Mouse (Mus musculus) ES-Bruce4 (cell line): ENCODE measurements around the gene Abcc8. TPM values are rescaled to one million over a fixed set of nuclear protein-coding genes. Genes with fewer than 3 reads are reported as not detected.

Experiments used
- H3K27ac ChIP-seq: 2 replicates; pipeline ENCODE4 v1.5.1; 2012; ENCODE audit warnings: low read length, inconsistent platforms; ENCODE audit not compliant: insufficient read depth
- H3K27me3 ChIP-seq: 2 replicates; pipeline ENCODE4 v1.6.1; 2012; ENCODE audit warnings: mild to moderate bottlenecking, low read length, inconsistent platforms; ENCODE audit not compliant: control insufficient read depth, poor library complexity, insufficient read depth, severe bottlenecking
- H3K36me3 ChIP-seq: 2 replicates; pipeline ENCODE4 v1.6.1; 2012; ENCODE audit warnings: inconsistent platforms, mild to moderate bottlenecking, low read length, moderate library complexity; ENCODE audit not compliant: control insufficient read depth, poor library complexity, insufficient read depth, severe bottlenecking
- H3K4me1 ChIP-seq: one replicate; pipeline ENCODE4 v1.8.1; 2011; ENCODE audit warnings: low read length; ENCODE audit not compliant: control insufficient read depth, insufficient read depth
- H3K4me3 ChIP-seq: 2 replicates; pipeline ENCODE4 v1.5.1; 2011; ENCODE audit warnings: low read depth, mild to moderate bottlenecking, low read length
- H3K9ac ChIP-seq: 2 replicates; pipeline ENCODE4 v1.6.1; 2012; ENCODE audit warnings: low read depth, mild to moderate bottlenecking, inconsistent platforms; ENCODE audit not compliant: poor library complexity, severe bottlenecking
- H3K9me3 ChIP-seq: replicated peaks from 2 replicates; pipeline ENCODE4 v1.6.1; 2012; ENCODE audit warnings: mild to moderate bottlenecking, low read length, inconsistent platforms; ENCODE audit not compliant: control insufficient read depth, poor library complexity, insufficient read depth, severe bottlenecking
- CTCF ChIP-seq: IDR thresholded peaks from one replicate; pipeline ENCODE4 v1.8.1; 2011; ENCODE audit warnings: low read depth, low read length
- EP300 ChIP-seq: IDR thresholded peaks from 2 replicates; pipeline ENCODE4 v1.6.1; 2011; ENCODE audit warnings: low read depth, low read length; ENCODE audit not compliant: insufficient read depth
- POLR2A ChIP-seq: IDR thresholded peaks from one replicate; pipeline ENCODE4 v1.8.1; 2011; ENCODE audit warnings: low read length; ENCODE audit not compliant: insufficient read depth
- polyA plus RNA-seq: library from polyadenylated mRNA; stranded (reverse); fragments of >200 nt; gene quantifications from 2 replicates; pipeline ENCODE4 v1.2.4, GENCODE M21; 2011; ENCODE audit warnings: low read depth; ENCODE audit not compliant: missing spikeins, insufficient read depth, insufficient read length

Gene Abcc8
- polyA plus RNA-seq, 1 experiment, result 4.2 TPM

GRCm38 (mm10) chr7:46124460-46124859 lies 55.4 kb downstream of the Abcc8 start:
- Histone ChIP-seq H3K27me3 (no peaks in the 10 kb centered on the region), H3K9ac (no peak overlapping the region), H3K27ac (no peak overlapping the region), H3K4me3 (no peak overlapping the region), H3K9me3 (no peaks in the 10 kb centered on the region), H3K36me3 (no peaks in the 10 kb centered on the region), H3K4me1 (no peaks in the 10 kb centered on the region)
- TF ChIP-seq POLR2A (no peak), EP300 (no peak)

- H3K4me3 ChIP-seq, result no peak overlapping the region
Observed at GRCm38 (mm10) chr7:46122964-46123363, 56.9 kb downstream of the Abcc8 start.

GRCm38 (mm10) chr7:46117035-46117434 lies 62.8 kb downstream of the Abcc8 start:
- Histone ChIP-seq H3K9me3 (no peaks in the 10 kb centered on the region), H3K4me1 (no peaks in the 10 kb centered on the region), H3K4me3 (no peak overlapping the region), H3K27ac (no peak overlapping the region), H3K36me3 (no peaks in the 10 kb centered on the region), H3K9ac (no peak overlapping the region), H3K27me3 (no peaks in the 10 kb centered on the region)
- TF ChIP-seq POLR2A, result no peak
- TF ChIP-seq EP300, result no peak
- TF ChIP-seq CTCF, result no peak

More at GRCm38 (mm10) chr7:46122964-46123363, 56.9 kb downstream of the Abcc8 start:
- H3K4me1 ChIP-seq, result no peaks in the 10 kb centered on the region
- H3K9ac ChIP-seq, result no peak overlapping the region
- no peak overlapping the region for H3K27ac ChIP-seq
- TF ChIP-seq POLR2A (no peak), CTCF (no peak), EP300 (no peak)
- H3K27me3 ChIP-seq, result no peaks in the 10 kb centered on the region
- no peaks in the 10 kb centered on the region for H3K36me3 ChIP-seq
- H3K9me3 ChIP-seq, result no peaks in the 10 kb centered on the region

- Histone ChIP-seq H3K9ac (no peak overlapping the region), H3K27me3 (no peaks in the 10 kb centered on the region), H3K36me3 (no peaks in the 10 kb centered on the region), H3K27ac (no peak overlapping the region), H3K4me1 (no peaks in the 10 kb centered on the region), H3K9me3 (no peaks in the 10 kb centered on the region), H3K4me3 (no peak overlapping the region)
- TF ChIP-seq CTCF (no peak), POLR2A (no peak), EP300 (no peak)
Observed at GRCm38 (mm10) chr7:46116118-46116581, 63.7 kb downstream of the Abcc8 start.

GRCm38 (mm10) chr7:46113435-46113834 lies 66.4 kb downstream of the Abcc8 start:
- H3K27ac ChIP-seq, result no peak overlapping the region
- no peaks in the 10 kb centered on the region for H3K36me3 ChIP-seq
- no peaks in the 10 kb centered on the region for H3K27me3 ChIP-seq
- H3K9me3 ChIP-seq, result no peaks in the 10 kb centered on the region
- TF ChIP-seq POLR2A (no peak), EP300 (no peak), CTCF (no peak)
- H3K4me3 ChIP-seq, result no peak overlapping the region
- H3K4me1 ChIP-seq, result no peaks in the 10 kb centered on the region
- H3K9ac ChIP-seq, result no peak overlapping the region

- Histone ChIP-seq H3K4me1 (no peaks in the 10 kb centered on the region), H3K27me3 (no peaks in the 10 kb centered on the region), H3K9me3 (no peaks in the 10 kb centered on the region), H3K4me3 (no peak overlapping the region), H3K9ac (no peak overlapping the region), H3K36me3 (no peaks in the 10 kb centered on the region), H3K27ac (no peak overlapping the region)
- TF ChIP-seq EP300 (no peak), CTCF (no peak), POLR2A (no peak)
Observed at GRCm38 (mm10) chr7:46111938-46112337, 67.9 kb downstream of the Abcc8 start.

GRCm38 (mm10) chr7:46111212-46111817 lies 68.5 kb downstream of the Abcc8 start:
- Histone ChIP-seq H3K4me3 (no peak overlapping the region), H3K4me1 (no peaks in the 10 kb centered on the region), H3K27ac (no peak overlapping the region), H3K9me3 (no peaks in the 10 kb centered on the region), H3K9ac (no peak overlapping the region), H3K36me3 (no peaks in the 10 kb centered on the region), H3K27me3 (no peaks in the 10 kb centered on the region)
- TF ChIP-seq CTCF (no peak), EP300 (no peak), POLR2A (no peak)
